Mouse (Mus musculus): ENCODE results near the gene Zpbp2.

Gene Zpbp2

DNA sequence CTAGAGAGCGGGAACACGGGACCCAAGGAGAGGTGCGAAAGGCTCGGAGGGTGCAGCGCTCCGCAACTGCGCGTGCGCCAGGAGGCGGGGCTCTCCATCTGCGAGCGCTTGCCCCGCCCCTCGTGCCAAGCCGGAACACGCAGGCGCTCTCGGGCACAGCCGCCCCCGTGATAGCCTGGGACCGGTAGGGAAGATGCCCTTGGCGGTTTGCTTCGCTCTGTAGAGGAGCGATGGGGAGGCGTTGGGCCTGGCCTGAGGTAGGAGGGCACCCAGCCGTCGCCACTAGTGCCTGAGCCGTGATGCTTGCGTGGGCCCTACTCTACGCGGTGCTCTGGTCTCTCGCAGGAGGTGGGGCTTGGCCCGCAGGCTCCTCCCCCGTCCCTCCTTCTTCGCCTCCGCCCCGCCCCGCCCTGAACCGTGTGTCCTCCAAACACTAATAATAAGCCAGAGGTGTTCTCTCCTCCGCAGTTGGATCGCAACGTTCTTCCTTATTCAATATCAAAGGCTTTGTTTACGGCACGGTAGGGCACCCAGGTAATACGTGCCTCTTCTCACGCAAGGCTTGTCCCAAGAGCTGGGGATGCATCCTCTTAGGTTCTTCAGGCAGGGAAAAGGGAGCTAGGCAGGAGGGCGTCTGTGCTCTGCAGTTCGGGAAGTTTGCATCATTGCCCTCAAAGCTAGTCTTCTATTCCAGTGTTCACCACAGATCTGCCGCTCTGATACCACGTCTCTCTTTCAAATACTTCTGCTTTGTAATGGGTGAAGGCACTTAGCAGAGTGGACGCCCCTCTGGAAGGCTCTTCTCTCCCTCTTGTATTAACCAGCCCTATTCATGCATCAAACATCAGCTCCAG is at the start of gene Zpbp2:
Gene Zpbp2 (plus strand): TSS at position 123 of the 854 bp plus-strand sequence.
- in situ Hi-C loops (cut with MboI, MseI), result no loop called here

DNA sequence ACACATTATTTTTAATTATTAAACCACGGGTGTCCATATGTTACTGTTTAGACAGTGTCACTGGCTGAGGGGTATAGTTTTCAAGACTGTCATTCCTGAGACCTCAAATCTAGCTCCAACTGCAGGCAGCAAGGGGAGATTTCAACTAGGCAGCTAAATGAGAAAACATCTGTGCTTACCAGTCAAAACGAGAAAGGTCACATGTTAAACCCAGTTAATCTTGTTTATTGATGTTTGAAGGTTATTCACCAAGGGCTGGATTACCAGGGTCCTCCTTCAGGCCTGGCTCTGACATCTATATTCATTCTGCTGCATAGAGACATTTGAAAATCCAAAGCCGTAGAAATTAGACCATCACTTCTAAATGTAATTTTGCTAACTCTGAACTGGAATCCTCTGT is 46.0 kb upstream of the Zpbp2 start:
- in situ Hi-C loops (cut with MboI, MseI), result loop anchor here (5.0 kb wide), 1 partner anchor 37 kb away; no protein-coding TSS in a partner anchor

DNA sequence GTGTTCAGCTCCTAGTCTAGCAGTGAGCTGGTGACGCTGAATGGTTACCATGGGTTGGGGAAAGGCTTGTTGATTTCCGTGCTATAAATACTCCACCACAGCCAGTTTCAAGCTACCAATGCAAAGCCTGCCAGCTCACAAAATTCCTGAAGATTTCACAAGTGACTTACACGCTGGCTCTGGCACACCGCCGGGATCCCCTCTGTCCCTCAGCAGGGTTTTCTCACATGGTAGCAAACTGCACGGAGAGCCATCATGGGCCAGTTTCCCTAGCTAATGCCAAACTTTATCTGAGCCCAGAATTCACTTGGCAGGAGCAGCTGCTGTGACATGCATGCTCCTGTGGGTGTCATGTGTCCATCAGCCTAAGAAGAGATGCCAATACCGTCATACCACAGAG is 41.5 kb upstream of the Zpbp2 start:
- in situ Hi-C loops (cut with MboI, MseI), result loop anchor here (5.0 kb wide), 1 partner anchor 33 kb away; no protein-coding TSS in a partner anchor

DNA sequence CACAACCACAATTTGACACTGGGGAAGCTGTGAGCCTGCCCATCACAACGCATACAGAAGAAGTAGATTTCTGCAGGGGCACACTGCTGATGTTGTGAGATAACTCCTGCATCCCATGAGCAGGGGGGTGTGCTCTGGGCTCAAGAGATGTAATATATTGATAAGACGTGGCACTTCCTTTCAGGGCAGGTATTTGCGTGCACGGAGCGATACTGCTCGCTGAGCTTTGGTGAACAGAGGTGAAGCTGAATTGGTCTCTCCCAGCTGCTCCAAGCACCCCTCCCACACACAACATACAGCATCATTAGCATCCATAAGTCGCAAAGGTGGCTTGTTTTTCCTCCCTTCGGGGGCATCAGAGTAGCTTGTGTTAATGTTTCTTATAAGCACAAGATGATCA is 40.8 kb upstream of the Zpbp2 start:
- in situ Hi-C loops (cut with MboI, MseI), result loop anchor here (5.0 kb wide), 1 partner anchor 43 kb away; no protein-coding TSS in a partner anchor

DNA sequence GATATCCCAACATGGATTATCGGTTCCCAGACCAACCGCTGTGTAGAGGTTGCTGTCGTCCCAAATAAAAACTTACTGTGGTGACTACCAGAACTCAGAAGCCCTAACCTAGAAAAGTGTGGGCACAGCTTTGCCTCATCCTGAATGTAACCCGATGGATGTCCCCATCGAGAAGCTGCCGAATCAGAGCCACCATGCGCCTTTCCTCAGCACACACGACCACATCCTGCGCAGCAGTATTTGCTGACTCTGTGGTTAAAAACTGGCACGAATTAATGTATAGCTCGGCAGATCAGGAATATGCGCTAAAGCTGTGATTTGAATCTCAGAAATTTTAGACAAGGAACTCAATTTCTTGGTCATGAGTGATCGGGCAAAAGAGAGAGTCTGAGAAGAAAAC is 38.0 kb upstream of the Zpbp2 start:
- in situ Hi-C loops (cut with MboI, MseI), result loop anchor here (5.0 kb wide), 1 partner anchor 46 kb away; no protein-coding TSS in a partner anchor

DNA sequence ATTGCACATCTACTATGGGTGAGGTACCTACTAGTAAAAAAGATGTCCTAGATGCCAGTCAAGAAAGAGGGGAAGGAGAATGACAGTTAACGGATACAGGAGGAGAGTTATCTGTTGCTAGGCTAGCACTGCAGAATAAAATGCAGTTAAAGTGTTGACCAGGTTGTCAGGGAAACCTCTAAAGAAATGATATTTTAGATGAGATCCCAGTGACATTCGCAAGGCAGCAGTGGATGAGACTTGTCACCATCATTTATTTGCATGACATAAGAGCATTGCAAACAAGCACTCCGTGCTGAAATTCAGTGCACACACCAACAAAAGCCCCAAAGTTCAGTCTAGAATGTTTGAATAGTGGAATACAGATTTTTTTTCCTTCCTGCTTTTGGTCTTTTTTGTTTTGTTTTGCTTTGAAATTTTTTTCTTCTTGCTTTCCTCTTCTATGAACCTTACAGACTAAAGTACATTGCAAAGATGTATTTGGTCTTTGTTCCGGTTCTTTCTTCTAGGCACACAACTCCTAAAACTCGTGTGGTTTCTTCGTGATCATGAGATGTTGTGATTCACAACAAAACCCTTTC is 37.5 kb upstream of the Zpbp2 start:
- in situ Hi-C loops (cut with MboI, MseI), result loop anchor here (5.0 kb wide), 1 partner anchor 46 kb away; no protein-coding TSS in a partner anchor

DNA sequence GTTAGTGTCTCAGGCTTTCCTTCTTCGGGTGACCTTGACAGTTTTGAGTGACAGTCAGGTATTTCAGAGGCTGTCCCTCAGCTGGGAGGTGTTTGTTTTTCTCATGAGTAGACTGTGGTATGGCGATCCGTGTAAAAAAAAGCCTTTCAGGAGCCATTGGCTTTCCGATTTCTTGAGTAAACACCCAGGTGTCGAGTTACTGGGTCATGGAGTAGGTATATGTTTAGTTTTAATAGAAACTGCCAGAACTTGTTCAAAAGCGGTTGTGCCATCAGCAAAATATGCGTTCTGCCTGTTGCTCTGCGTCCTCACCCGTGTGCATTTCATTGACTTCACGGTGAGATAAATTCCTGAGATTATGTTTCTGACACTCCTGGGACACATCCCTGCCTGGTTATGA is 30.4 kb upstream of the Zpbp2 start:
- in situ Hi-C loops (cut with MboI, MseI), result no loop called here

DNA sequence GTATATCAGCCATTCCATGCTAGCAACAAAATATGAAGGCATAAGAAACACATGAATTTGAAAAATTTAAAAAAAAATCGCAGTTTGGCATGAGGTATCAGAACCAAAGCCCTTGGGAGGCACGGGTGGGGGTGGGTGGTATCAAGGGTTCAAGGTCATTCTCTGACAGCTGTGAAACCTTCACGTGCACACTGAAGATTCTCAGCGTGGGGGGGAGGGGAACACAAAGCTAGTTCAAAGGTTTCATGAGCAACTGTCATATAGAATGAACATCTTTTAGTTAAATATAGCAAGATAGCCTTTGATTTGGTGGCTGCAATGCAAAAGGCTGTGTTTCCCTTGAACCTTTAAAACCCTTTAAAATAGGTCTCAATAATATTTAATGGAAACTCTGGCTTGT is 25.8 kb upstream of the Zpbp2 start:
- in situ Hi-C loops (cut with MboI, MseI), result no loop called here

DNA sequence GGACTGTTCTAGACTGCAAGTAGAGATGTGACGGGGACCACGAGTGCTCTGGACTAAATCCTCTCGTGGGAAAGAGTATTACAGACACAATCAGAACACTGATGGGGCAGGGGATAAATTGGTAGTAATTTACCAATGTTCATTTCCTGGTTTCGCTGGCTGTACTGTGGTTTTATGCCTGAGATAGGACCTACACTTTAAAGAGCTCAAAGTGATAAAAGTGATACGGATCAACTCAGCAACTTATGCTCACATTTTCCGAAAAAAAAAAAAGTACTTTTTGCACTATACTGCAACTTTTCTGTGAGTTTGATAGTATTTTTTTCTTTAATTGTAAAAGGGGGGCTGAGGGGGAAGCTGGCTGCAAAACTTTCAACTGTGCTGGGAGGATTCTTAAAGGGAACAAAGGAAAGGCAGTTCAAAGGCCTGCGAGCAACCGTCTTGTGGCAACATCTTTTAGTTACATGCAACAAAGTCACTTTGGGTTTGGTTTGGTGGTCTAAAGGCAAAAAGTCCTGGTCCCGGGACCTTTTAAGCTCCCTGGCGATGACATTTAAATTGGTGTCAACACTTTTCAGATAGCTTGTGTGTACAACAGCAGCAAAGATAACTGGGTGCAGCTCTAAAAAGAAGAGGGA is 24.0 kb upstream of the Zpbp2 start:
- in situ Hi-C loops (cut with MboI, MseI), result no loop called here

DNA sequence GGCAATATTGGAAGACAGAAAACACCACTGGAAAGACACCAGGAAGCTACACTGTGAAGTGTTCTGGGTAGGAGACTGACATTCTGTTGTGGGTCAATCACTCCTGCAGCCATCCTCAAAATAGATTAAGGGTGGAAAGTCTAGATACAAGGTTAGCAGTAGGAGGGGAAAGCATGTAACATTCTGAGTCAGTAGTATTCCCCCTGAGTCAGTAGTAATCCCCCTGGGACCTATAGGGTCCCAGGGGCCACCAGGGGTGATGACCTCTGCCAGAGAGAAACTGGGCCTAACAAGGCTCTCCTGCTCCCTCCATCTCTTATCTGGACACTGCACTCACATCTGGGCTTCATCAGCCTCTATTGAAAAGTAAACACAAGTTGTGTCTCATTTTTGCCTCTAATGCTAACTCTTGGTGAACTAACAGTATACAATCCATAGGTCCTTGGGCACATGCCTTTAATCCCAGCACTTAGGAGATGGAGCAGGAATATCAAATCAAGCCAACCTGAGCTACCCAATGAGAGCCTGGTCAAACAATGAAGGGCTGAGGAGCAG is 13.3 kb upstream of the Zpbp2 start:
- in situ Hi-C loops (cut with MboI, MseI), result no loop called here

DNA sequence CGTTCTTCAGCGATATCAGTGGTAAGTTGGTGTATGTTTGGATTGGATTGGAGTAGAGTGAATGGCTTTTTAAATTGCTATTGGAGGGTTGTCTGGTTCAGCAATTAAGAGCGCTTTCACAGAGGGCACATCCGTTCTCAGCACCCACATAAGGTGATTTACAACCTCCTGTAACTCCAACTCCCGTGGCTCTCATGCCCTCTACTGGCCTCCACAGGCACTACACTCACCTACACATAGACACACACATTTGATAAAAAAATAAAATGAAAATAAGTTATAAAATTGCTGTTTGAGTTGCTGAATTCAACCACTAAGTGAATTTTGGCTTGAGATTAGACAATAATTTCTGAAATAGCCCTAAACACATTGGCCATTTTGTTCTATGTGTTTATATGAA is 10.6 kb upstream of the Zpbp2 start:
- in situ Hi-C loops (cut with MboI, MseI), result loop anchor here (5.0 kb wide), 1 partner anchor 33 kb away; no protein-coding TSS in a partner anchor

DNA sequence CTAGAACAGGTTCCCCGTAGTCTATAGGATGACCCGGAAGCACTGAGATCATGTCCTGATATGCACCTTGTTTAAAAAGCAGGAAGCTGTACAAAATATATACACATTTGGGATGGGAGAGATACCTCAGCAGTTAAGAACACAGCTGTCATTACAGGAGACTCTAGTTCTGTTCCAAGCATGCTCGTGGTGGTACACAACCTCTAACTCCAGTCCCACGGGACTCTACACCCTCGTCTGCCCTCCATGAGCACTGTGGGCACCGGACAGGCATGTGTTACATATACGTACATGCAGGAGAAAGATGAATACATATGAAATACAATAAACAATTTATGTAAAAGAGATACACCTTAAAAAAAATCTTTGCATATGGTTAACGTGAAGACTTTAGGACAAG is 8.3 kb upstream of the Zpbp2 start:
- in situ Hi-C loops (cut with MboI, MseI), result loop anchor here (5.0 kb wide), 1 partner anchor 35 kb away; no protein-coding TSS in a partner anchor

DNA sequence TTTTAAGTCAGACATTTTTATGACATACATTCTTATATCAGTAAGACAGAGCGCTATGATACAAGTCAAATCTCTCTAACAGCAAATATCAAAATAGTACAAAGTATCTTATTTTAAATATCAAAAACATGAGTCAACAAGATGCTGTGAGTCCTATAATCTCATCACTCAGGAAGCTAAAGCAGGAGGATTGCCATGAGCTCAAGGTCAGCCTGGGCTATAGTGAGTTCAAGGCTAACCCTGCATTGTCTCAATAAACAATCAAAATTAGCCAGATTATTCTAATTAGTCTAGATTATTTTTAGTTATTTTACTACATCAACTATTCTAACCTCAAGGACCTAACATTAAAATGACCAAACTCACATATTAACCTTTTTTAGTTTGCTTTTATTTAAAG is 7.5 kb upstream of the Zpbp2 start:
- in situ Hi-C loops (cut with MboI, MseI), result loop anchor here (5.0 kb wide), 1 partner anchor 36 kb away; no protein-coding TSS in a partner anchor

DNA sequence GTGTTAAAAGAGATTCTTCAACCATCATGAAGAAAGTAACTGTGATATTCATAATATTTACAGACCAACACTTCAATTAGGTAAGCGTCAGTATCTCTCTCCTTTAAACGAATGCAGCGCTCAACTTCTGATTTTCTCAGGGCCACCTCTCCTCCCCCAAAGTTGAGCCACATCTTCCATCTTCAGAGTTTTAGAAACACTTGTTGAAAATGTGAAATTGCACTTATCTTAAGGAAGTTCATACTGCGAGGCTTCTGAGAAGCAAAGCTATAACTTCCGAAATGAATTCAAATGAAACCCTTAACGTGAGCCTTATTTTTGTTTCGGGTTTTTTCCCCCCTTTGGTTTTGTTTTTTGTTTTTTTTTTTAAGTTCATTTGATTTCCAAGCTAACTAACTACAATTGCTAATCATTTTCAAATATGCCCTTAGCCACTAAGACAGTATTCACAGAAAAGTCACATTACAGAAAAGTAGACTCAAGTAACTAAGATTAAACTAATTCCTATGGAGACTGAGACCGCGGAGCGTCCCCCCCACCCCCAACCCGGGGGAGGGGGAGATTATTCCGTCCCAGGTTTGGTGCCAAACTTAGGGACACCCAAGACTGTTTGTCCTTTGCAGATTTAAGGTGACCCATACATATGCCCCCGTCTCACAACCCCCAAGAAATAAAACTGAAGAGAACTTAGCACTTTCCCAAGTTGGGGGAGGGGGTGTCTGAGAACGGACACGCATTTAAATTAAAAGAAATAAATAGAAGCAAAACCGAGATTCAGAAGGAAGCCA is 5.8 kb upstream of the Zpbp2 start:
- in situ Hi-C loops (cut with MboI, MseI), result loop anchor here (5.0 kb wide), 2 partner anchors 38 to 78 kb away; no protein-coding TSS in a partner anchor

DNA sequence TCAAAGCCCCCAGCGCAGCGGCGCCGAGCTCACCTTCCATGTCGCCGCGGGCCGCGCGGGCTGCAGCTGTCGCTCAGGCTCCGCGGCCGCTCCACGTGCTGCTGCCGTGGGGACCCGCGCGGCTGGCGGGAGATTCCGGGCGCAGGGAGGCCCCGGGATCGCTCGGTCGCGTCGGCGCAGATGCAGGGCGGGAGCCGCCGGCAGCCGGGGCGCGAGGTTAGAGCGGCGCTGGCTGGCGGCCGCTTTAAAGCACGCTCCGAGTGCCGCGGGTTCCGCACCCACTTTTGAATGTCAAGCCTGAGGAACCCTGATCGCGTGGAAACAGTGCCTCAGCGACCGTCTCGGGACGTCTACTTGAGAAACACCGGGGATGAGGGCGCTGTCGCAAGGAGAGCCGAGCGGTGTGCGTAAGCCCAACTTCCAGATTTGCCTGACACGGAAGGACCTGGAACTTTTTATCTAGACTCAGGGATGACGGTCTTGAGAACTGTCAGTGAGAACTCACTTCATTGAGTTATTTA is 5.1 kb upstream of the Zpbp2 start, which contains the start of gene Ikzf3:
Gene Ikzf3 (minus strand): TSS at position 321 of the 521 bp plus-strand sequence.
- in situ Hi-C loops (cut with MboI, MseI), result loop anchor here (5.0 kb wide), 1 partner anchor 78 kb away; no protein-coding TSS in a partner anchor

DNA sequence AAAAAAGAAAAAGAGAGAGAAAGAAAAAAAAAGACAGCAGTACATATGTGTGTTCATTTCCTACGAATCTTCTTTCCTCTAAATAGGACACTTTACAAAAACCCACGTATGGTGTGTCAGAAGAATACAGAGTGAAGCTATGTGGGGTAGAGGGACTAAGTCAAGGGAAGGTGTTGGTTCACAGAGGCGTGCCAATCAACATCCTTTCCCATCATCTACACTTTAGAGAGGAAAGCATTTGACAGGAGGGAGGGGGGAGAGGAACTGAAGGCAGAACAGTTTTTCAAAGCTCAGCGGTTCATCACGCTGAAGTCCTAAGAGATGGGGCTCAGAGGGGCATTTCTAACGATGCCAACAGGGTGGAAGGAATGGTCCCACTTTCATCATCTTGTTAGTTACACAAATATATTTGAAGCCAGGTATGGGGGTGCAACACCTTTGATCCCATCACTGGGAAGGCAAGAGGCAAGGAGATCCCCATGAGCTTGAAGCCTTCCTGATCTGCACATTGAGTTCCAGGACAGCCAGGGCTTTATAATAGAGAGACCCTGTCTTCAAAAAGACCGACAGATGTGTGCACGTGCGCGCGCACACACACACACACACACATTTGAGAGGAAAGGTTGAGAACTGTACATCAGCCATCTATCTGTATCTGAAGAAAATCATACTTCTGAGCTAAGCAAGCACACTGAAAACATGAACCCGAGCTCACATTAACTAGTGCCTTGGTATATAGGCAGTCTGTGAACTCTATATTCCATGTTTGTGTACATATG is 4.2 kb upstream of the Zpbp2 start:
- in situ Hi-C loops (cut with MboI, MseI), result loop anchor here (5.0 kb wide), 1 partner anchor 79 kb away; no protein-coding TSS in a partner anchor

DNA sequence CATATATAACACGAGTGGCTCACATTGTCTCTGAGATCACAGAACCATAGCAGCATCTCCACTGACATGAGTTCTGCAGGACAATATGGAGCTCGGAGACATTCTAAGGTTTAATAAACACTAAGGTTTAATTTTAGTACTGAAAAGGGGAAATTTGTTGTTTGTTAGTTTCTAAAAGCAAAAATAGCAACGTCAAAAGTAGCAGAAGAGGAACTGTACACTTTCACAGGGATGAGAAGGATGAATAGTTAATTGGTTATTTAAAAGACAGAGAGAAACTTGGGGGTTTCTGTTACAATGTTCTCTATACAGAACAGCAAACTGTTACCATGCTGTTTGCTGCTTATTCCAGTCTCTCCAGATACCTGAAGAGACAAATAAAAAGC is 3.6 kb upstream of the Zpbp2 start:
- in situ Hi-C loops (cut with MboI, MseI), result loop anchor here (5.0 kb wide), 1 partner anchor 80 kb away; no protein-coding TSS in a partner anchor

DNA sequence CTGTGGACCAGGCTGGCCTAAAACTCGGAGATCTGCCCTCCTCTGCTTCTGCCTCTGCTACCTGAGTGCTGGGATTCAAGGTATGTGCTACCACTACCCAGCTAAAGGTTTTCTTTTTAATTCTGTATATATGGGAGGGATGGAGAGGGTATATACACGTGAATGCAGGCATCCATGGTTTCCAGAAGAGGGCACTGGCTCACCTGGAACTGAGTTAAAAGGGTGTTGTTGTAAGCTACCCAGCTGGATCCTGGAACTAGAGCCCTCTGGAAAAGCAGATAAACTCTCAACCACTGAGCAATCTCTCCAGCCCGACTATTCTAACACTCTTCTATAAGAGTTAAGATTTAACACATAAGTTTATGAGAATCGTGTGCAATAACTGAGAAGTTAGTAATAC is 1.5 kb upstream of the Zpbp2 start:
- in situ Hi-C loops (cut with MboI, MseI), result loop anchor here (5.0 kb wide), 1 partner anchor 82 kb away; no protein-coding TSS in a partner anchor

DNA sequence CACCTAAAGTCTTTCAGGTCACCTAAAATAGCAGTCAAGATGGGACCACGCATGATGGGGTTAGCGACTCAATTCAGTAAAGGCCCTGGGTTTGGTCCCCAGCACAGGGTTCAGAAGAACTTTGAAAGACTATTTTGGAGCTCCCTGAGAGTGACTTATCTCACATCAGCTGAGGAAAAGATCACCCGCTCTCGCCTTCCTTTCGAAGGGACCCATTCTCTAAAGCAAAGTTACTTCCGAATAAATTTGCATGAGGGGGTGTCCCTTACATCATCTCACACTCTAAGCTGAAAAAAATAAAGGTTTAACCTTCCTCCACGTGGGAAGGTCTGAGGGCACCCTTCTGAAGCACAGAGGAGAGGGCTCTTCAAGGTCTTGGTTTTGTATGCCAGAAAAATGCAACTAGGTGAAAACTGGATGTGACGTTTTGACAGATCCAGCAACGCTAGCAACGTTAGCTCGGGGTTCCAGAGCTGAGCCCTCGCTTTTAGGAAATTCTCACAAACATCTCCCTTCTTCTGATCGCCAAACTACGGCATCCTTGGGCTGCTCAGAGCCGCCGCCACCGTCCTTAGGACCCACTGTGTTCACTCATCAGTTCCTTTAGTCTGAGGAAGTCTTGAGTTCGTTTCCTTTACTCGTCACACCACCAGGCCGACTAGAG is 454 bp upstream of the Zpbp2 start:
- in situ Hi-C loops (cut with MboI, MseI), result no loop called here

All from regulatory T cell (primary cell).